Mouse (Mus musculus) midbrain, embryonic 15.5 days (tissue): ENCODE measurements at regions not wholly inside any gene's neighbourhood (a gene's known extent, or its start where the extent isn't known, plus 50 kb on each side); places are given as distances from the start of the nearest gene placed in this dataset.
A peak's percentile ranks its signal among the peaks of the same experiment; 100 is the strongest.

Source experiments
- ATAC-seq: fragments of 200-750 bp; cut with Nextera tagmentation; replicated peaks from 2 replicates; pipeline ENCODE4 v1.8.0; 2017; ENCODE audit warnings: moderate TSS enrichment
- H3K27ac ChIP-seq: fragments of 300-500 bp; sonication (generic); 2 replicates; pipeline ENCODE4 v1.5.1; 2015; ENCODE audit warnings: mild to moderate bottlenecking, inconsistent platforms
- H3K27me3 ChIP-seq: fragments of 300-500 bp; sonication (generic); replicated peaks from 2 replicates; pipeline ENCODE4 v1.6.1; 2015; ENCODE audit warnings: inconsistent platforms
- H3K36me3 ChIP-seq: fragments of 300-500 bp; sonication (generic); replicated peaks from 2 replicates; pipeline ENCODE4 v1.6.1; 2015; ENCODE audit warnings: inconsistent platforms
- H3K4me1 ChIP-seq: fragments of 300-500 bp; sonication (generic); 2 replicates; pipeline ENCODE4 v1.6.1; 2015; ENCODE audit warnings: inconsistent platforms
- H3K4me2 ChIP-seq: fragments of 300-500 bp; sonication (generic); 2 replicates; pipeline ENCODE4 v1.6.1; 2015; ENCODE audit warnings: inconsistent platforms, mild to moderate bottlenecking, moderate library complexity
- H3K4me3 ChIP-seq: fragments of 300-500 bp; sonication (generic); 2 replicates; pipeline ENCODE4 v1.5.1; 2015; ENCODE audit warnings: mild to moderate bottlenecking, inconsistent platforms
- H3K9ac ChIP-seq: fragments of 300-500 bp; sonication (generic); 2 replicates; pipeline ENCODE4 v1.6.1; 2015; ENCODE audit warnings: mild to moderate bottlenecking, inconsistent platforms
- H3K9me3 ChIP-seq: fragments of 300-500 bp; sonication (generic); 2 replicates; pipeline ENCODE4 v1.6.1; 2016; ENCODE audit warnings: inconsistent platforms
- WGBS: fragments of 180-500 bp; shearing (Covaris S2); methylation state at CpG from one replicate; pipeline ENCODE4 v1.1.7; 2015; ENCODE audit warnings: mixed read lengths; 5-methylcytosine and 5-hydroxymethylcytosine counted together

GRCm38 (mm10) chr12:107111908-107112770, 376.3 kb upstream of the 3110018I06Rik start:
- 38% methylated on average over 18 of the region's 18 CpGs for WGBS
- Histone ChIP-seq H3K27ac (peak overlapping the region; percentile 80), H3K27me3 (no peaks in the 10 kb centered on the region), H3K4me2 (peak overlapping the region; percentile 37), H3K9me3 (no peaks in the 10 kb centered on the region), H3K36me3 (no peaks in the 10 kb centered on the region), H3K4me1 (peaks cover 6% of the 10 kb centered on the region), H3K9ac (no peak overlapping the region; the same call in 1 of the 2 replicates), H3K4me3 (no peak overlapping the region)
- peak; percentile 78 for ATAC-seq

DNA sequence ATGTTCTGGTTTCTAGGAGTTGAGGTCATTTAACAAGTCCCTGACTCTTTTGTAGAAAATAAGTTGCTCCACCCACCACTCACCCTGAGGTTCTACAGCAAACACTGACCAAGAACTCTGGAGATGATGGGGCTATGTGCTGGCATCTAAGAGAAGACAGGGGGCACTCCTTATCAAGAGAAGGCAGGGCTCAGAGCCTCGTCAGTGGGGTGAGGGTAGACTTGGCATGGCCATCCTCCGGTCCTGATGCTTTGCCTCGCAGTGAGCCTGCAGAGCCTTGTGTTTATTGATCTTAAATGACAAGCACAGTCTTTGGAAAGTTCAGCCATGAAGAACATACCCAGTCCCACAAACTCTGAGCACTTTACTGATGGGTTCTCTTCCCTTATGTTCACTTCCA, 370.1 kb upstream of the 3110018I06Rik start:
- Histone ChIP-seq H3K4me2 (no peak overlapping the region), H3K9ac (no peak overlapping the region), H3K27me3 (no peaks in the 10 kb centered on the region), H3K36me3 (no peaks in the 10 kb centered on the region), H3K27ac (no peak overlapping the region), H3K4me3 (no peak overlapping the region), H3K4me1 (no peaks in the 10 kb centered on the region), H3K9me3 (no peaks in the 10 kb centered on the region)
- ATAC-seq: no peak
- 83% methylated on average over 3 of the region's 3 CpGs for WGBS

- H3K4me3 ChIP-seq: no peak overlapping the region
- no peak overlapping the region for H3K27ac ChIP-seq
- no peak for ATAC-seq
- no peak overlapping the region for H3K4me2 ChIP-seq
- 80% methylated on average over 10 of the region's 10 CpGs for WGBS
- H3K9ac ChIP-seq: no peak overlapping the region
- no peaks in the 10 kb centered on the region for H3K36me3 ChIP-seq
- H3K9me3 ChIP-seq: no peaks in the 10 kb centered on the region
- H3K4me1 ChIP-seq: no peaks in the 10 kb centered on the region
- H3K27me3 ChIP-seq: no peaks in the 10 kb centered on the region
Observed at GRCm38 (mm10) chr12:107119076-107119475, 369.4 kb upstream of the 3110018I06Rik start.

GRCm38 (mm10) chr12:107120486-107121186, 367.8 kb upstream of the 3110018I06Rik start:
- H3K4me1 ChIP-seq: no peaks in the 10 kb centered on the region
- H3K9me3 ChIP-seq: no peaks in the 10 kb centered on the region
- 91% methylated on average over 21 of the region's 21 CpGs for WGBS
- H3K27me3 ChIP-seq: no peaks in the 10 kb centered on the region
- no peak overlapping the region for H3K9ac ChIP-seq
- H3K4me2 ChIP-seq: no peak overlapping the region
- no peak for ATAC-seq
- no peak overlapping the region for H3K4me3 ChIP-seq
- no peak overlapping the region for H3K27ac ChIP-seq
- H3K36me3 ChIP-seq: no peaks in the 10 kb centered on the region

GRCm38 (mm10) chr12:107121990-107122389, 366.4 kb upstream of the 3110018I06Rik start:
- H3K36me3 ChIP-seq: no peaks in the 10 kb centered on the region
- no peaks in the 10 kb centered on the region for H3K27me3 ChIP-seq
- no peak overlapping the region for H3K4me2 ChIP-seq
- H3K27ac ChIP-seq: no peak overlapping the region
- no peaks in the 10 kb centered on the region for H3K4me1 ChIP-seq
- no peak overlapping the region for H3K4me3 ChIP-seq
- H3K9ac ChIP-seq: no peak overlapping the region
- no peaks in the 10 kb centered on the region for H3K9me3 ChIP-seq
- WGBS: 45% methylated on average over 4 of the region's 4 CpGs
- no peak for ATAC-seq

GRCm38 (mm10) chr12:107123661-107124060, 364.8 kb upstream of the 3110018I06Rik start:
- no peak for ATAC-seq
- no peaks in the 10 kb centered on the region for H3K9me3 ChIP-seq
- H3K4me3 ChIP-seq: no peak overlapping the region
- no peaks in the 10 kb centered on the region for H3K4me1 ChIP-seq
- H3K36me3 ChIP-seq: no peaks in the 10 kb centered on the region
- H3K27ac ChIP-seq: no peak overlapping the region
- H3K9ac ChIP-seq: no peak overlapping the region
- H3K4me2 ChIP-seq: no peak overlapping the region
- 88% methylated on average over 8 of the region's 8 CpGs for WGBS
- H3K27me3 ChIP-seq: no peaks in the 10 kb centered on the region

DNA sequence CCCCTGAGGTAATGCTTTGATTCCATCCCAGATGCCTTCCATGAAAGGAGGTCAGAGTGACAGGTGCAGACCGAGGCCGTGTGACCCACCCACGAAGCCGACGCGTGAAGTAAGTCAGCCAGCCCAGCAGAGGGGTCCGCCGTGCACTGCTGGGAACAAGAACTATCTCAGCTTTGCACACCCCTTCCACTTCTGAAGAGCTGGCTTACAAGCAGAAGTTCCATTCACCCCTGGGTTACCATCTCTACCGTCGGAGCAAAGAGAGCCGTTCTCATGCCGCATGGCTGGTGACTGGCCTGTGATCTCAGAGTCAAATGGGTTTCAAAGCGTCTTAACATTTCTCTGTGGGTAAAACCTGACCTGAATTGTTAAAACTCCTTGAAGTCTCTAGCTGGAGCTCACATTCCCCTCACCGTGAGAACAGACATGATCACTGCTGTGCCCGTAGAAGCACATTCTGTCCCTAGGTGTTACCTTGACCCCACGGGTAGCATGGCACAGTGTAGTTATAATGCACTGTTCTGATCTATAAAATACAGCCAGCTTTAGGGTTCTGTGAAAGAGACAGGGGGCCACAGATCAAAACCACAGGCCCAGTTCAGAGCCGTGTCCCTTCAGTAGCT, 364.1 kb upstream of the 3110018I06Rik start:
- no peak overlapping the region for H3K4me3 ChIP-seq
- H3K9ac ChIP-seq: no peak overlapping the region
- ATAC-seq: 0 out of 2 replicates have a peak, but pooled peaks have one; percentile 30
- H3K4me1 ChIP-seq: no peaks in the 10 kb centered on the region
- no peaks in the 10 kb centered on the region for H3K27me3 ChIP-seq
- 77% methylated on average over 17 of the region's 17 CpGs for WGBS
- no peaks in the 10 kb centered on the region for H3K9me3 ChIP-seq
- H3K27ac ChIP-seq: no peak overlapping the region
- no peak overlapping the region for H3K4me2 ChIP-seq
- H3K36me3 ChIP-seq: no peaks in the 10 kb centered on the region

GRCm38 (mm10) chr12:107125201-107125600, 363.2 kb upstream of the 3110018I06Rik start:
- no peaks in the 10 kb centered on the region for H3K36me3 ChIP-seq
- 57% methylated on average over 7 of the region's 7 CpGs for WGBS

GRCm38 (mm10) chr12:107126056-107126455, 362.4 kb upstream of the 3110018I06Rik start:
- H3K27me3 ChIP-seq: no peaks in the 10 kb centered on the region
- H3K36me3 ChIP-seq: no peaks in the 10 kb centered on the region
- WGBS: 78% methylated on average over 10 of the region's 10 CpGs
- H3K9ac ChIP-seq: no peak overlapping the region
- no peak overlapping the region for H3K4me3 ChIP-seq
- H3K9me3 ChIP-seq: no peaks in the 10 kb centered on the region
- no peak overlapping the region for H3K4me2 ChIP-seq
- no peaks in the 10 kb centered on the region for H3K4me1 ChIP-seq
- H3K27ac ChIP-seq: no peak overlapping the region
- no peak for ATAC-seq

More at GRCm38 (mm10) chr12:107125201-107125600, 363.2 kb upstream of the 3110018I06Rik start:
- ATAC-seq: no peak
- H3K4me1 ChIP-seq: no peaks in the 10 kb centered on the region
- H3K4me3 ChIP-seq: no peak overlapping the region
- no peak overlapping the region for H3K27ac ChIP-seq
- H3K4me2 ChIP-seq: no peak overlapping the region
- H3K9me3 ChIP-seq: no peaks in the 10 kb centered on the region
- no peaks in the 10 kb centered on the region for H3K27me3 ChIP-seq
- no peak overlapping the region for H3K9ac ChIP-seq

DNA sequence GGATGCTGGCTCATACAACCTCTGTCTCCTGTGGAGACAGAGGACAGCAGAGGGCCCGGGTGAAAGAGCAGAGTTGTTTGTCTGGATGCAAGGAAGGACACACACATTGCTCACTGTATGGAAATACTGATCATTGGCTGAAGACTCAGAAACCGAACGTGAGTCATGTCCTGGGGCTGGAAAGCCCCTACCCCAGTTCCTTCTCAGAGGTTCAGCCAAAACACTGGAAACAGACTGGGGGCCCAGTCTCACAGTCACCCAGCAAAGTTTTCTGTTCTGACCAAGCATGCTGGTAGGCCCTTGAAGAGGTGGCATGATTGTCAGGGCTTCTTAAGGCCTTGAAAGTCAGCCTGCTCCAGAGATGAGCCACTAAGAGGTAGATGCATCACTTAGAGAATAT, 360.8 kb upstream of the 3110018I06Rik start:
- Histone ChIP-seq H3K9ac (no peak overlapping the region), H3K4me3 (no peak overlapping the region), H3K36me3 (no peaks in the 10 kb centered on the region), H3K27ac (no peak overlapping the region), H3K4me2 (no peak overlapping the region), H3K9me3 (no peaks in the 10 kb centered on the region), H3K27me3 (no peaks in the 10 kb centered on the region), H3K4me1 (no peaks in the 10 kb centered on the region)
- WGBS: 88% methylated on average over 3 of the region's 3 CpGs
- no peak for ATAC-seq

DNA sequence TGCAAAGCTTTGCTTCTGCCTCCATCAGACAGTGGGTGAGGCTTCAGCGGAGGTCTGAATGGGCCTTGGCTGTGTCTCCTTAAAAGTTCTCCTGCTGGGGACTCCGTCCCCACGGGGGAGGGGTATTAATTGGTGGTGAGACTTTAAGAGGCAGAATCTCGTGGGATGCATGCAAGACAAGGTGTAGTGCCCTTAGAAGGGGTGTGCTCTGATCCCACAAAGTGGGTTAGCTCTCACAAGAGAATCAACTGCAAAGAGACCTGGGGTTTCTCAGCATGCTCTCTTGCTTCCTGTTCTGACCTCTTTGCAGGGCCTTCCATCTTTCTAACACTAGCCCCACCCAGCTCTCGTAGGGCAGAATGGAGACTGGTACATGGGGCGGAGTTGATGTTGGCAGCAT, 359.2 kb upstream of the 3110018I06Rik start:
- no peak for ATAC-seq
- Histone ChIP-seq H3K9ac (no peak overlapping the region), H3K27ac (no peak overlapping the region), H3K4me2 (no peak overlapping the region), H3K4me1 (peaks cover 10% of the 10 kb centered on the region; the same call in 1 of the 2 replicates), H3K9me3 (no peaks in the 10 kb centered on the region), H3K27me3 (no peaks in the 10 kb centered on the region), H3K36me3 (no peaks in the 10 kb centered on the region), H3K4me3 (no peak overlapping the region)
- WGBS: 67% methylated on average over 6 of the region's 6 CpGs

DNA sequence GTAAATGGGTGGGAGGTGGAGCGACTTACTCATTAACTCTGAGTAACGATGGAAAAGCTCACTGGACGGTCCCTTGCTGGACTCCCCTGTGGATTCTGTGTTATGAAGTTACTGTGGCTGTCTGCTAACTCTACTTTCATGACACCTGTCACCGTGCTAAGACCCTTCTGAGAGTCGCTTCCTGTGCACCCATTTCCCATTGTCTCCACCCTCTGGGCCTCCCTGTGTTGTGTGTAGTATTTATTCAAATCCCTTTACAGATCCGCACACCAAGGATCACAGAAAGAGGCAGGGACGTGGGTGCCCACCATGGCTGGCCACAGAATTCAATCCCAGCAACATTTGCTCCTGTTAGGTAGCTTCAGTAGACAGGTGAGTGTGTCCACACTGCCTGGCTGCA, 357.1 kb upstream of the 3110018I06Rik start:
- Histone ChIP-seq H3K9me3 (no peaks in the 10 kb centered on the region), H3K4me2 (no peak overlapping the region), H3K4me3 (no peak overlapping the region), H3K36me3 (no peaks in the 10 kb centered on the region), H3K4me1 (peaks cover 10% of the 10 kb centered on the region; the same call in 1 of the 2 replicates), H3K27ac (no peak overlapping the region), H3K9ac (no peak overlapping the region), H3K27me3 (no peaks in the 10 kb centered on the region)
- no peak for ATAC-seq
- WGBS: 70% methylated on average over 7 of the region's 7 CpGs
